Mouse (Mus musculus) kidney, embryonic 16.5 days (tissue): ENCODE measurements around the gene Daam1. TPM values are rescaled to one million over a fixed set of nuclear protein-coding genes. Genes with fewer than 3 reads are reported as not detected.

Experiments used
- ATAC-seq: fragments of 200-750 bp; cut with Nextera tagmentation; 2 replicates; pipeline ENCODE4 v1.8.0; 2017; ENCODE audit warnings: moderate TSS enrichment; ENCODE audit not compliant: low FRiP score, low TSS enrichment
- H3K27ac ChIP-seq: fragments of 300-500 bp; sonication (generic); 2 replicates; pipeline ENCODE4 v1.5.1; 2014; ENCODE audit warnings: low read length
- H3K27me3 ChIP-seq: fragments of 300-500 bp; sonication (generic); 2 replicates; pipeline ENCODE4 v1.6.1; 2014; ENCODE audit warnings: low read length, control low read depth, mixed read lengths; ENCODE audit not compliant: insufficient read depth
- H3K36me3 ChIP-seq: fragments of 300-500 bp; sonication (generic); 2 replicates; pipeline ENCODE4 v1.6.1; 2014; ENCODE audit warnings: low read length, control low read depth, mixed read lengths; ENCODE audit not compliant: insufficient read depth
- H3K4me1 ChIP-seq: fragments of 300-500 bp; sonication (generic); 2 replicates; pipeline ENCODE4 v1.6.1; 2014; ENCODE audit warnings: low read length, control low read depth, mixed read lengths; ENCODE audit not compliant: insufficient read depth
- H3K4me2 ChIP-seq: fragments of 300-500 bp; sonication (generic); replicated peaks from 2 replicates; pipeline ENCODE4 v1.6.1; 2014; ENCODE audit warnings: low read depth, low read length
- H3K4me3 ChIP-seq: fragments of 300-500 bp; sonication (generic); 2 replicates; pipeline ENCODE4 v1.5.1; 2014; ENCODE audit warnings: mild to moderate bottlenecking, low read length
- H3K9ac ChIP-seq: fragments of 300-500 bp; sonication (generic); replicated peaks from 2 replicates; pipeline ENCODE4 v1.6.1; 2014; ENCODE audit warnings: low read length
- H3K9me3 ChIP-seq: fragments of 300-500 bp; sonication (generic); 2 replicates; pipeline ENCODE4 v1.6.1; 2016; ENCODE audit warnings: low read length, control low read depth
- WGBS: fragments of 180-500 bp; shearing (Covaris S2); extraction: QIAGEN DNeasy Blood & Tissue Kit; methylation state at CpG from one replicate; pipeline ENCODE4 v1.1.7; 2014; 5-methylcytosine and 5-hydroxymethylcytosine counted together
- polyA plus RNA-seq: library from polyadenylated mRNA; unstranded; fragments of >200 nt; fragmentation: Nextera tagmentation; extraction: Ambion mirVana; gene quantifications from 2 replicates; pipeline ENCODE4 v1.2.1, GENCODE M21; 2015

Gene Daam1
- polyA plus RNA-seq, 1 experiment from 2014 or later, result 8.6 TPM

DNA sequence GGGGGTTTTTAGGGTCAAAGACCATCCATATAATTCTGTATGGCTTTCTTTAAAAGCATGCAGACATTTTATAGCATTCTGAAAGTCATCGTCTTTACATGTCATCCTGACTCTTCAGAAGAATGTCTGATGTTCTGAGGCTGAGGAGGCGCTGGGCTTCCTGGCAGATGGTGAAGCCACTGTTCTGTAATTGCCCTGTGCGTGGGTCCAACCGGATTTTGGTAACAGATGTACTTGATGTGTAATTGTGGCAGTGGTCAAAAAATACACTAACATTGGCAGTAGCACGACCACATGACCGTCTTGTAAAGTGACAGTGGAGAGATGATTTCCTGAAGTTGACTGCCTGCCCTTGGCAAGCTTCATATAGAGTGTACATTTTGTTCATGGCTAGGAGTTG, 97.2 kb downstream of the Daam1 start:
- no peaks in the 10 kb centered on the region for H3K9me3 ChIP-seq
- no peak overlapping the region for H3K27ac ChIP-seq
- no peak overlapping the region for H3K4me2 ChIP-seq
- H3K9ac ChIP-seq, result no peak overlapping the region
- H3K4me3 ChIP-seq, result no peak overlapping the region
- H3K4me1 ChIP-seq, result peaks cover 26% of the 10 kb centered on the region
- no peaks in the 10 kb centered on the region for H3K36me3 ChIP-seq
- WGBS, result 88% methylated on average over 6 of the region's 6 CpGs
- H3K27me3 ChIP-seq, result no peaks in the 10 kb centered on the region
- no peak for ATAC-seq

DNA sequence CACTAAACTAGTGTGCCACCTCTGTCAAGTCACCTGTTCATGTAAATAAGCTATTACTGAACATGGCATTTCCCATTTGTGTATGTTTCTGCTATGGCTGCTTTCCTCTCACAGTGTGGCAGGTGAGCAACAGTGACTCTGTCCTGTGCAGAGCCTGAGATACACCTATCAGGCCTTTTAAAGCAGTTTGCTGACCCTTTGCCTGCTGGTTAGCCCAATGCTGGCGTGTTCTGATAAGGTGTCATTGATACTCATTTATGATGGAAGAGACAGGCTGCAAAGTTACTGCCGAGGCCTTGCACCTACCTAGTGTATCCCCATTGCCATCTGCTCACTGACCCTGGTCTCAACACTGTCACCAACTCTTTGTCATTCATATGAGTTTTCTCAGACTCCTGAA, 99.0 kb downstream of the Daam1 start:
- H3K9me3 ChIP-seq, result no peaks in the 10 kb centered on the region
- 93% methylated on average over 2 of the region's 2 CpGs for WGBS
- peaks cover 23% of the 10 kb centered on the region for H3K4me1 ChIP-seq
- H3K4me2 ChIP-seq, result no peak overlapping the region
- no peak for ATAC-seq
- no peak overlapping the region for H3K4me3 ChIP-seq
- H3K36me3 ChIP-seq, result no peaks in the 10 kb centered on the region
- no peaks in the 10 kb centered on the region for H3K27me3 ChIP-seq
- H3K27ac ChIP-seq, result no peak overlapping the region
- no peak overlapping the region for H3K9ac ChIP-seq

DNA sequence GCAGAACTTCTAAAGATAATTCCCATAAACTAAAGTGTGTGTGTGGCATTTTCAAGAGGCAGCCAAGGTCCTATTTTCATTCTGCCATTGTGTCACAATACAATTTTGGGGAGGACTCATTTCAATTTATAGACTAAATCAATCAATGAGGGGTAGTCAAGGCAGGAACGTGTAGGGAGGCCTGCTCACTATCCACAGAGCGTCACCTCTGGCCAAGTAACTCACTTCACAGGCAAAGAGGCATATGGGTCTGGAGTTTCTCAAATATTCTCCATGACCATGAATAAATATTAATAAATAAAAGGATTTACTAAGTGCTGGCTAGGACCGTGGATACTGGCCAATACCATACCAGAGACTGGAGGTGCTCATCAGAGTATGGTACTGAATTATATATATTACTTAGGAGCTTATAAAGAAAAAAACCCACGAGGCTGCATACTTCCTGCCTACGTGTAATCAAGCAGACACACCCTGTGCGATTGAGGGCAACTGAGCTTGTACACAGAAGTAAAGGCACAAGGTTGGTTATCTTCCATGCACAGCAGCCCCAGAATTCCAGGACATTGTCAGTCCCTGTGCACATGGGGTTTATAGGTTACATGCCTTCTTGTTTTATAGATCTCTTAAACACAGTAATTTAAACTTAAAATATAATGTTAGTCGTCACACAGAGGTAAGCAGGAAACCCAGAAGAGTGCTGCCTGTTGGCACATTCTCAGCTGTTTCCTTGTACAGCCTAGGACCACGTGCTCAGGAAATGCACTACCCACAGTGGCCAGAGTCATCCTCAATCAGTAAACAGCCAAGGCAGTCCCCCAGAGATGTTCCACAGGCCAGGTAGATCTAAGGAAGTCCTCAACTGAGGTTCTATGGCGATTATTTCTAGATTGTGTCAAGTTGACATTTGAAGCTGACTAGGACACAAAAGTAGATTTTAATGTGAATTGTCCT, 101.8 kb downstream of the Daam1 start:
- Histone ChIP-seq H3K27ac (no peak overlapping the region), H3K9ac (no peak overlapping the region), H3K9me3 (no peaks in the 10 kb centered on the region), H3K4me3 (no peak overlapping the region), H3K4me1 (no peaks in the 10 kb centered on the region), H3K27me3 (no peaks in the 10 kb centered on the region), H3K4me2 (no peak overlapping the region), H3K36me3 (peaks cover 7% of the 10 kb centered on the region; the same call in 1 of the 2 replicates)
- WGBS, result 72% methylated on average over 9 of the region's 9 CpGs
- no peak for ATAC-seq

DNA sequence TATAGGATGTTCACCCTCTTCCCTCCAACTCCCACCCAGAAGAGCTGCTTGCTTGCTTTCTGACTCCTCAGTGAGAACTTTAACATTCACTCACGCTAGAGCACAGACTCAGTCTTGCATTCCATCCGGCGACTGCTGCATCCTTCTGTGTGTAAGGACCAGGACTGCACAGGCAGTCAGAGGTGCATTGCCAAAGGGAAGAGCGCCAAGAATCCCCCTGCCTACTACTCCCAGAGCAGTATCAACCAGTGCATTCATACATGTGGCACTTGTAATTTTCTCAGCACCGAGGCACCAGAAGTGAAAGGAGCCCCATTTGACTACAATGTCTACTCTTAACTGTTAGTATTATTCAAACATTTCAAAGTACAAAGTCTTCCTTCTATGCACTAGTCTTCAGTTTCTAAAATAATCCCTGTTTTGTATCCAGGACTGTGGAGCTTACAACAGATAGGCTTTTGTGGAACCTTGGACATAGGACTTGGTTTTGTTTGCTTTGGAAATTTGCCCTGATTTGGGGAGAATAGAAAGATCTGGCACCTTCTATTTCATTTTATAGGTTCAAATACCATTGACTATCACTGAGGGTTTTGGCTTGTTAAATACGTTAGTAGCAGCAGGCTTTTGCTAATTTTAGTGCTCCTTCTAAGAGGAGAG, 103.2 kb downstream of the Daam1 start:
- H3K27me3 ChIP-seq, result no peaks in the 10 kb centered on the region
- no peaks in the 10 kb centered on the region for H3K4me1 ChIP-seq
- H3K27ac ChIP-seq, result no peak overlapping the region
- no peak overlapping the region for H3K4me2 ChIP-seq
- H3K9me3 ChIP-seq, result no peaks in the 10 kb centered on the region
- WGBS, result 68% methylated on average over 6 of the region's 6 CpGs
- H3K9ac ChIP-seq, result no peak overlapping the region
- no peak overlapping the region for H3K4me3 ChIP-seq
- no peak for ATAC-seq
- peaks cover 7% of the 10 kb centered on the region for H3K36me3 ChIP-seq

DNA sequence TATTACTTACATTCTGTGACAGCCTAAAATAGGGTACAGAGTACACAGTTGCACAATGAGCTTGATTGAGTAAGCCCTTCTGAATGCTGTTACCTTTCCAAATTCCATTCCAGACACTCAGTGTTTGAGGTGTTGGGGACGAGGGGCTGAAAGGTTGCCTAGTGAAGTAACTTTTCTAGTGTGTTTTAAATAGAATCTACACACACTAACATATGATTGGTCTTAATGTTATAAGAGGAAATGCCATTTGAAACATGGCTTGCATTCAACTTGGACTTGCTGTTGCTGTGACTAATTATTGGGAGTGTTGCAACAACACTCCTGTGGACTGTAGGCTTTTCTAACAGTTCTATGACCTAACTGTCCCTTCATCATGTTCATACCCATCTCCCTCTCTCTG, 105.8 kb downstream of the Daam1 start:
- 89% methylated on average over 1 of the region's 1 CpGs for WGBS
- no peak overlapping the region for H3K27ac ChIP-seq
- H3K9me3 ChIP-seq, result no peaks in the 10 kb centered on the region
- no peaks in the 10 kb centered on the region for H3K27me3 ChIP-seq
- no peak overlapping the region for H3K4me2 ChIP-seq
- no peaks in the 10 kb centered on the region for H3K4me1 ChIP-seq
- H3K9ac ChIP-seq, result no peak overlapping the region
- peaks cover 7% of the 10 kb centered on the region for H3K36me3 ChIP-seq
- no peak overlapping the region for H3K4me3 ChIP-seq
- ATAC-seq, result no peak

DNA sequence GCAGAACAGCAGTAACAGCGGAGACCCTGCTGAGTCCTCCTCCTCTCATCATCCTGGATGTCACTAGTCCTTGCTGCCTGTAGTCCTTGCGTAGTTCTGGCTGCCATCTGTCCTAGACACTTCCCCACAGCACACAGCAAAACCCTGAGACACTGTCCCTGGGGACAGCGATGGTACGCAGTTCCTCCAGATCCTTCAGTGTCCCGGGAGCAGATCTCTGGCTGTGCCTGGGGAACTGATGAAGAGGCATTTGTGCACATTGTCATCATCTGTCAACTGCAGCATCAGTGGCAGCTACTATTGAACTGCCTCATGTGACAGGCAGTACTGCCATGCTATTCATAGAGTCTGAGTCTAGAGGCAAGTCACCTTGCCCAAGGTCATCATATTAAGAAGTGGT, 107.6 kb downstream of the Daam1 start:
- Histone ChIP-seq H3K4me2 (no peak overlapping the region), H3K27me3 (no peaks in the 10 kb centered on the region), H3K36me3 (peaks cover 7% of the 10 kb centered on the region), H3K9ac (no peak overlapping the region), H3K27ac (no peak overlapping the region), H3K9me3 (no peaks in the 10 kb centered on the region), H3K4me1 (no peaks in the 10 kb centered on the region), H3K4me3 (no peak overlapping the region)
- 96% methylated on average over 5 of the region's 5 CpGs for WGBS
- no peak for ATAC-seq

DNA sequence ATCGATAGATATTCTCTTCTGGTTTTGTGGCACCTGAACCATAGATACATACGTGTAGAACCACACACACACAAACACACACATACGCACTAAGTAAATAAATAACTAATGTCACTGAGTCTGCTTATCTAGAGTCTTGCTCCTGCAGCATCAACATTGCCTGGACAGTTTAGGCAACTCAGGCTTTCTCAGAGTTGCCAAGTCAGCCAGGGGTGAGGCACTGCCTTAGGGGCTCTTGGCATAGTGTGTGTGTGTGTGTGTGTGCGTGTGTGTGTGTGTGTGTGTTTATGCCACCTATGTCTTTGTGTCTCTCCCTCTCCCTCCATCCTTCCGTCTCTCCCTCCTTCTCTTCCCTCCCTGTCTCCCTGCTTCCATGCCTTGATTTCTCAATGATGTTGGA, 110.4 kb downstream of the Daam1 start:
- Histone ChIP-seq H3K4me2 (no peak overlapping the region), H3K4me3 (no peak overlapping the region), H3K27ac (no peak overlapping the region), H3K36me3 (peaks cover 19% of the 10 kb centered on the region), H3K9ac (no peak overlapping the region), H3K4me1 (no peaks in the 10 kb centered on the region), H3K9me3 (no peaks in the 10 kb centered on the region), H3K27me3 (no peaks in the 10 kb centered on the region)
- no peak for ATAC-seq
- 90% methylated on average over 5 of the region's 5 CpGs for WGBS

DNA sequence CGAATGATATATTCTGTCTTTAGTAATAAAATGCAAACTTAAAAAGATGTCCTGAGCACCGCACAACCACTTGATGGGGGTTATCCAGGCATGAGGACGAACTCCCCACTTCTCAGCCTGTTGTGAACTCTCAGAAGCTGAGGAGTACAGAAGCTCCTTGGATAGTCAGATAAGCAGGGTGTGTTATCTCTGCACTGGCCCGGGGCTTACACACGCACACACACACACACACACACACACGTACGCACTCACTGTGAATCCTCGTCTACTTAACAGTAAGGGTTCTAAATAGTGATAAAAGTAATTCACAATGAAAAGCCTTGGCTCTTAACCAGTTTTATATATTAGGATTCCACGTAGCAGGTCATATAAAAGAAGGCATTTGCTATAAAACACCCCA, 112.2 kb downstream of the Daam1 start:
- Histone ChIP-seq H3K4me3 (no peak overlapping the region), H3K27me3 (no peaks in the 10 kb centered on the region), H3K36me3 (peaks cover 14% of the 10 kb centered on the region), H3K9ac (no peak overlapping the region), H3K9me3 (no peaks in the 10 kb centered on the region), H3K4me1 (no peaks in the 10 kb centered on the region), H3K27ac (no peak overlapping the region), H3K4me2 (no peak overlapping the region)
- WGBS, result 88% methylated on average over 9 of the region's 9 CpGs
- no peak for ATAC-seq

DNA sequence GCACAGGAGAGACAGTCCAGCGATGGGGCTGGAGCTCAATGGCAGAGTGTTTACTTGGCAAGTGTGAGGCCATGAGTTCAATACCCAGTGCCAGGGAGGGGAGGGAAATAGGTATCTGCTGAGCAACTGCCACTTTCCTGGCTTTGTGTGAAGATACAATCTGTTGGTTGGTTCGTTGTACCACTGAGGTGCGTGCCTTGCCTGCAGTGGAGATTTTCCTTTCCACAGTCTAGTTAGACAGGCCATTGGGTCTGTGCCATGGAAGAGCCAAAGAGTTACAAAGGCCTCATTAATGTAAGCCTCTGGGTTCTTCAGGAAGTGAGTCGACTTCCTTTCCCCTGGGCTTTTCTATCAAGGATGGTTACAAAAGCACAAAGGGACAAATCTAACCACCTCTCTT, 112.8 kb downstream of the Daam1 start:
- no peak overlapping the region for H3K9ac ChIP-seq
- no peaks in the 10 kb centered on the region for H3K27me3 ChIP-seq
- no peak overlapping the region for H3K4me2 ChIP-seq
- no peaks in the 10 kb centered on the region for H3K4me1 ChIP-seq
- no peak for ATAC-seq
- H3K27ac ChIP-seq, result no peak overlapping the region
- H3K9me3 ChIP-seq, result no peaks in the 10 kb centered on the region
- 81% methylated on average over 4 of the region's 4 CpGs for WGBS
- H3K4me3 ChIP-seq, result no peak overlapping the region
- peaks cover 17% of the 10 kb centered on the region for H3K36me3 ChIP-seq

DNA sequence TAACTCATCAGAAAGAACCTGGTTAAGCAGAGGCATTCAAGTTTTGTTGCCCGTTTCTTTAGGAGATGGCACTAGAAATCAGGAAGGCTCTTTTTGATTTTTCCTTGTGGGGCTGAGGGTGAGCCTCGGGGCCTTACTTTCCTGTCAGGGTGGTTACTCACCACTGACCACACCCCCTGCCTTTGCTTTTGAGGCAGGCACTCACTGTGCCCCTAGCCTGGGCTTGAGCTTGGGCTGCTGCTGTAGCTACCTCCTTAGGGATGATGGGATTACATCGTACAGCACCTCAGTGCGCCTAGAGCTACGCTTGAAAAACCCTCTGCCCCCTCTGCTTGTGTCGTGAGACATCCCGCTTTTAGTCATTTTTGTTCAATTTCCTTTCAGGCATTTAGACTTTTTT, 115.0 kb downstream of the Daam1 start:
- H3K9ac ChIP-seq, result no peak overlapping the region
- no peaks in the 10 kb centered on the region for H3K27me3 ChIP-seq
- no peak overlapping the region for H3K27ac ChIP-seq
- no peak overlapping the region for H3K4me3 ChIP-seq
- WGBS, result 83% methylated on average over 7 of the region's 7 CpGs
- H3K36me3 ChIP-seq, result peaks cover 21% of the 10 kb centered on the region
- no peaks in the 10 kb centered on the region for H3K9me3 ChIP-seq
- no peak for ATAC-seq
- no peak overlapping the region for H3K4me2 ChIP-seq
- no peaks in the 10 kb centered on the region for H3K4me1 ChIP-seq
